Mouse (Mus musculus) right cerebral cortex, postnatal 10 days (tissue): Measurements from ENCODE around the gene Rnpepl1.

ENCODE experiments used
- DNase-seq, 2 experiments: peaks; one replicate each; pipeline ENCODE4 v3.0.0; 2021; ENCODE audit warnings: low spot score in 2 of 2

The Rnpepl1 gene

DNA sequence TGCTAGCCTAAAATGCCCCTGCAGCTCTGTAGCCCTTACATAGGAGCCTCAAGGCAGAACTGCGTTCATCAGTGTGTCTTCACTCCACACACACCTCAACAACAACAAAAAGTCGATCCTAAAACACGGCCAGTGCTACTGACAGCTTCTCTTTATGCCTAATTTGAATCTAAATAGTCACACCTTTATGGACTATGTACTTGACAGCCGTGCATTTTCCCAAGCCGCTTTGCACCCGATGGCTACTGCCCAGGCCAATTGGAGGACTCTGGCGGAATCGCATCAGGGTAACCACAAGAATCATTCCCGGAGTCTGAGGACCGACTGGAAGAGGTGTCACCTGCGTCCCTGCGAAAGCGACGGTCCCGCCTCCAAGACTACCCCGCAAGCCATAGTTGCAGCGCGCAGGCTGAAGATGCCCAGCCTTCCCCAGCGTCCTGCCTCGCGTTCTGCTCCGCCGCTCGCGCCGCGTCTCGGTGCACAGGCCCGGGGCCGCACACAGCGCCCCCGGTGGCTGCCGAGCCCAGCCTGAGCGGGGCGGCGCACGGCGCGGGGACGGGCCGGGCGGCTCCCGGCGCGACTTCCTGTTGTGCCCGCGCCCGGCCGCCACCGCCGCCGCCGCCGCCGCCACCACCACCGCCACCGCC, at the start of gene Rnpepl1:
Gene Rnpepl1, plus strand, starts transcription at position 545 of the 647 bp plus-strand sequence.
- peak; percentile 85 for DNase-seq

DNA sequence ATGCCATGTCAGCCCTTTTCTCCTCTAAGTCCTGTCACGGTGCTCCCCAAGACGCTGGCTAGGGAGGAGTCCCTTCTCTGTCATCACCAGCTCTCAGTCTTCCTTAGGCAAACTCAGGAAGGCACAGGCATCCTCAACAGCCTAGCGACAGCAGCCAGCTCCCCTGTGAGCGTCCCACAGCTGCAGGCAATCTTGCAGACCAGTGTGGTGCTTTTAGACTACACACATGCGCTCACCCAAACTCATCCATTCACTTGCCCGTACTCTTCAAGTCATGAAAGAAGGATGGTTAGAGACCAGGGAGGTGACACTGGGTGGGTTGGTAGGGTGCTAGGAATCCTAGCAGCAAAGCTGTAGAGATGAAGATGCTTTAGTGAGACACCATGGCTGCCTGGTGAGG, 49.1 kb upstream of the Rnpepl1 start:
- peak in 1 of 2 experiments; percentile 45 for DNase-seq

GRCm38 (mm10) chr1:92863268-92863667, 47.3 kb upstream of the Rnpepl1 start:
- no peak for DNase-seq

DNA sequence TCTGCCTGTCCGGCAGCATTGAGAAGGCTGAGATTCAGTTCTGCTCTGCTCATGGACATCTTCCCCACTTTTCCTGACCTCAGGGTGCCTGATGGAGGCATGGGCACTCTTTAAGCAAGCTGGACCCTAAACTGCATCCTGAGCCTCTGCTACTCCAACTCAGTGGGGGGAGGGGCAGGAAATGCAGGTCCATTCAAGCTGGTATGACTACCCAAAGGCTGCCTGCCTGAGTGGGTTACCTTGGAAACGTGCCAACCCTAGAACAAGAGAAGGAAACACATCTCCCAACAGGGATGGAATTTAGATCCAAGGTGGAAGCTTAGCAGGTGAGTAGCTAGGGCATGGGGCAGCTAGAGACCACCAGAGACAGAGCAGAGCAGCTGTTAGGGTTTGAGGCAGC, 44.4 kb upstream of the Rnpepl1 start:
- peak in 1 of 2 experiments; percentile 48 for DNase-seq

DNA sequence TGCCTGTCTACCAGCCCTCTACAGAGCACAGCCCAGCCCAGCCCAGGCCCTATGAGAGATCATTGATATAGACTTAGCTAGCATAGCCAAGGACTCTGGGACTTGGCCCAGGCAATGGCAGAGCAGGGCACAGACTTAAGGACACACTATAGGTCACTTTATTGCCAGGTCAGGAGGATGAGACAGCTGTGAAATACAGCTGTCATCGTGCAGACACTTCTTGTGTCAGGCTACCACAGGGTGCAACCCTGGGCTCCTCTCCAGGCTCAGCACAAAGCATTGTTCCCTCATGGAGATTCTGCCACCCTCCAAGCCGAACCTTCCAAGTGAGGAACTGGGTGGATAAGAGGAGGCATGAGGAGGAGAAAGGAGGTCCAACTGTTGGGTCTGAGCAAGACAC, 40.6 kb upstream of the Rnpepl1 start:
- DNase-seq: no peak

DNA sequence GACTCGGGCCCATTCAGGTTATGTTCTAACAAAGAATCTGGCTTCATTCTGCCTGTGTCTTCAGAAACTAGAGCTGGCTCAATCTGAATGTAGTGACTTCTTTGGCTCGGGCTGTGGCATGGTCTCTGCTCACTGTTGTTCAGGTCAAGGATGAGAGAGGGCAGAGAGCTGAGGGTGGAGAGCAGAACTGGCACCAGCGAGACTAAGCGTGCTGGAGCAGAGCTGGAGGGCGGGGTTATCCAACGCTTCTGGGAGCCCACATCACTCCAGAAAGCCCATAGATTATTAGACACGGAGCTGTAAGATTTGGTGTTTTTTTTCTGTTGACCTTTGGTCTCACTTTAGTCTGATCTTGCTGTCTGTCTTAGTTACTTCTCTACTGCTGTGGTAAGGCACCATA, 37.9 kb upstream of the Rnpepl1 start:
- no peak for DNase-seq

DNA sequence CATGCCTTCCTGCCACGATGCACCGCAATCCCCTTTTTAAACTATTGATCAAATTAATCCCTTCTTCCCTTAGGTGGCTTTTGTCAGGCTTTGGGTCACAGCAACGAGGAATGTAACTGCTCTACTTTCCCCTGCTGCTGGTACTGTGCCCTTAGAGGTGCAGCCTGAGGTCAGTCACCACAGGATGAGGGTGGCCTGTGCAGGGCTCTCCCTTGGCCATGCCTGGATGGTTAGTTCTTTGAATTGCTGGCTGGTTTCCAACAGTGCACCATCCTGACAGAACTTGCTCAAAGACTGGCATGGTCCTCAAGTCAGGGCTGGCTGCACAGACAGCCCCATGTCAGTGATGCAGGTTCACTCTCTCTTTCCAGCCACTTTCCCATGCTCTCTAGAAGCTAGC, 36.6 kb upstream of the Rnpepl1 start:
- DNase-seq: no peak

GRCm38 (mm10) chr1:92875360-92876111, 35.0 kb upstream of the Rnpepl1 start:
- DNase-seq: no peak

DNA sequence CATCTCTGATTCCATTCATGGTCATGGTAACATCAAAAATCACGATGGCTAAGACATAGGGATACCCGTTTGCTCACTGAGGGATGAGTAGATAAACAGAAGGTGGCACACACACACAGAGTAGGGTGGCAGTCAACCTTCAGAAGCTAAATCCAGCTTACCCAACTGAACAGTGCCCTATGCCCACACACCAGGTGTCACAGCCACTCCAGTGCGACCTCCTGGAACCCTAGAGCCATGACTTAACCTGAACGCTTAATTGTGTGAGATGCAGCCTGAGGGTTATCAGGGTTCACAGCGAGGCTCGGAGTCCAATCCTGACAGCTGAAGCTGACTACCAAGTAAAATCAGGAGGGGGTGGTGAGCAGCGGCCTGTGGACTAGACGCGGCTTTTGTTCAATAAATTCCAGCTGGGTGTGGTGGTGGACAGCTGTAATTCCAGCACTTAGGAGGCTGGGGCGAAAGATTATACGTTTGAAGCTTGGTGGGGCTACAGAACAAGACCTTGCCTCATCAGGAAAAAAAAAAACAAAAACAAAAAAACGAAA, 33.1 kb upstream of the Rnpepl1 start:
- DNase-seq: no peak

DNA sequence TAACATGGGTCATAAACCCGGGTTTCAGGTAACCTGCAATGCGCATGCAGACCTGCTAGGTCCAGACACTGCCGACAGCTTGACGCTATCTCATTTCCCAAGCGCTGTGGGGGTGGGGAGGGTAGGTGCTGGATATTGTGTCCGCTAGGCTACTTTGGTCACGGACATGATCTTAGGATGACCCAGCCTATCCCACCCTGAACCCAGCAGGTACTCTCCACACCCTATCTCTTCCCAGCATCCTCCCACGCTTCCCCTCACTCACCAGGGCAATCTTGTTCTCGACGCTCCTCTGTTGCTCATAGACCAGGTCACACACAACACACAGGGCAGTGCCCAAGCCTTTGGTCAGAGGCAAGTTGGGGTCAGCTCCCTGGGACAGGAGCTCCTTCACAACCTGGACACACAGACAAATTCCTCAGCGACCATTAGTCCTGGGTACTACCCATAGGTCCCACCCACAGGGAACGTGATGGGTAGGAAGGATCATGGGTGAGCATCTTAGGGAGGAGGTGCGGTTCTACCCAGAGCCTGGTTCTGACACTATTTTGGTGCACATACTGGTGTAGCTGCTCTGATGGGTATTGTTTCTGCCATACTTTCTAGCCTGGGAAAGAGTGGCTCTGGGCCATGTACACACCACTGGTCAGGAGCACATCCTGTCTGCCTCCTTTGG, 32.4 kb upstream of the Rnpepl1 start:
- DNase-seq: no peak

GRCm38 (mm10) chr1:92879266-92879665, 31.3 kb upstream of the Rnpepl1 start:
- peak; percentile 58 to 72 for DNase-seq

- DNase-seq: no peak
Observed at GRCm38 (mm10) chr1:92880101-92880500, 30.5 kb upstream of the Rnpepl1 start.

DNA sequence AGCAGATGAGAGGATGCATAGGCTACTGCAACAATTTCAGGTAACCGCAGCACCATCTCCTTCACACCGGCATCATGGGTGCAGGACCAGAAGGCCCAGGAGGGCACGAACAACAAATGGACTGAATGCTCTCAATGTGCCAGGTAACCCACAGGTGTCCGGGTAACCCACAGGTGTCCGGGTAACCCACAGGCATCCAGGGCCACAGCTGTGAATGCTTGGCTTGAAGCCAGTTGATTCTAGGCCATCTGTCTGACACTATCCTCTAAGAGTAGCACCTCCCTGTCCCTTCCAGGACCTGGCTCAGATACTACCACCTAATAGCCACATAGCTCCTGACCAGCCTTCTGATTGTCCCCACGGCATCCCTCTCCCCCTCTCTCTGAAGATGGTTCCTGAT, 28.6 kb upstream of the Rnpepl1 start:
- DNase-seq: no peak

- DNase-seq: no peak
Observed at GRCm38 (mm10) chr1:92888901-92889655, 21.5 kb upstream of the Rnpepl1 start.

GRCm38 (mm10) chr1:92892791-92893190, 17.8 kb upstream of the Rnpepl1 start:
- no peak for DNase-seq

DNA sequence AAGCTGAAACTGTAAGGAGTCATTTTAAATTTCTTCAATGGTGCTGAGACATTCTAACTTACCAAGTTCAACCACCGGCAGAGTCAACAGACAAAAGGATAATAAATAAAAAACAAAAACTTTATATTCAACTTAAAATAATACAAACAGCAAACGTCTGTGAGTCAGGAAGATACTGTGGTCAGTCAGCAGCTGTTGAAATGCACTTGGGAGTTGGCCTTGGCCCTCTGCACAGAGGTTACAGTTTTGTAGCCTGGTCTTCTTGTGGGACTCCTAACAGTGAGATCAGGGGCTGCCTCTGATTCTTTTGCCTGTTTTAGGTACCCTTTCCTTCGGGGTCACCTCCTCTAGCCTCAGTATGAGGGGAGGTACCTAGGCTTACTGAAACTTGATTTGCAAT, 16.7 kb upstream of the Rnpepl1 start:
- DNase-seq: no peak

GRCm38 (mm10) chr1:92895089-92895488, 15.5 kb upstream of the Rnpepl1 start:
- peak; percentile 88 to 89 for DNase-seq

GRCm38 (mm10) chr1:92902786-92903185, 7.8 kb upstream of the Rnpepl1 start, which contains the start of gene Ankmy1:
Gene Ankmy1, minus strand, starts transcription at chr1:92902906.
- peak; percentile 89 to 93 for DNase-seq

GRCm38 (mm10) chr1:92903627-92904026, 7.0 kb upstream of the Rnpepl1 start:
- DNase-seq: peak; percentile 26 to 43

DNA sequence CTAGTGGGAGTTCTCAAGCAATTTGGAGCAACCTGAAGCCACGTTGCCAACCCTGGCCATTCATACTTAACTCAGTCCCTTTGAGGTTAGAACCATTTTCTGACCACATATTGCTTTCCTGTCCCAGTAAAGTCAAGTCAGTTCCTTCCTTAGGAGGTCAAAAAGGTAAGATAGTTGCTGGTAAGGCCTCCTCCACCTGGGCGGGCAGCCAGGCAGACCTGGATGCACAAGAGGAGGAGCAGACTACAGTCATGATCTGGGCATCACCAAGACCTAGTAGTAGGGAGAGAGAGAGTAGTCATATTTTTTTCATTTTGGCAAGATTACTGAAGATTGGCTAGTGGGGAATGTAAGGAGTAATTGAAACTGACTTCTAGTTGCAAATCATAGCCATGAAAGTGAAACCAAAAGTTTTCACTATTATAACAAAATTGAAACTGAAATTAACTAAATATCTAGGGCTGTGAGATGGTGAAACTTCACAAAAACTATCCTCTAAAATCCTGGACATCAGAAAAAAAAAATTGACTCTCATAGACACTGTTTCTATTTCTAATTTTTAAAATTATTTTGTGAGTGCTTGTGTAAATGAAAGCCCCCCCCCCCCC, 4.8 kb upstream of the Rnpepl1 start:
- peak; percentile 25 to 37 for DNase-seq
